Mouse (Mus musculus) heart, embryonic 15.5 days (tissue): ENCODE results near the gene Rpl21. TPM values are rescaled to one million over a fixed set of nuclear protein-coding genes. Genes with fewer than 3 reads are reported as not detected.

Experiments
- ATAC-seq: fragments of 200-750 bp; cut with Nextera tagmentation; replicated peaks from 2 replicates; pipeline ENCODE4 v1.8.0; 2017; ENCODE audit warnings: low read depth, moderate TSS enrichment; ENCODE audit not compliant: insufficient number of reproducible peaks, insufficient read depth, low FRiP score
- H3K27ac ChIP-seq: fragments of 300-500 bp; sonication (generic); 2 replicates; pipeline ENCODE4 v1.5.1; 2015; ENCODE audit warnings: mild to moderate bottlenecking, inconsistent platforms
- H3K27me3 ChIP-seq: fragments of 300-500 bp; sonication (generic); 2 replicates; pipeline ENCODE4 v1.6.1; 2015; ENCODE audit warnings: inconsistent platforms
- H3K36me3 ChIP-seq: fragments of 300-500 bp; sonication (generic); 2 replicates; pipeline ENCODE4 v1.6.1; 2015; ENCODE audit warnings: mild to moderate bottlenecking, inconsistent platforms
- H3K4me1 ChIP-seq: fragments of 300-500 bp; sonication (generic); replicated peaks from 2 replicates; pipeline ENCODE4 v1.6.1; 2015; ENCODE audit warnings: inconsistent platforms
- H3K4me2 ChIP-seq: fragments of 300-500 bp; sonication (generic); 2 replicates; pipeline ENCODE4 v1.6.1; 2015; ENCODE audit warnings: inconsistent platforms, mild to moderate bottlenecking, moderate library complexity
- H3K4me3 ChIP-seq: fragments of 300-500 bp; sonication (generic); 2 replicates; pipeline ENCODE4 v1.5.1; 2015; ENCODE audit warnings: mild to moderate bottlenecking, inconsistent platforms
- H3K9ac ChIP-seq: fragments of 300-500 bp; sonication (generic); 2 replicates; pipeline ENCODE4 v1.6.1; 2015; ENCODE audit warnings: mild to moderate bottlenecking, inconsistent platforms
- H3K9me3 ChIP-seq: fragments of 300-500 bp; sonication (generic); replicated peaks from 2 replicates; pipeline ENCODE4 v1.6.1; 2016; ENCODE audit warnings: inconsistent platforms
- WGBS: fragments of 180-500 bp; shearing (Covaris S2); methylation state at CpG from one replicate; pipeline ENCODE4 v1.1.7; 2015; ENCODE audit warnings: mixed read lengths; 5-methylcytosine and 5-hydroxymethylcytosine counted together
- polyA plus RNA-seq: library from polyadenylated mRNA; unstranded; fragments of >200 nt; fragmentation: Nextera tagmentation; extraction: Ambion mirVana; gene quantifications from 2 replicates; pipeline ENCODE4 v1.2.1, GENCODE M21; 2015

Rpl21 gene
- 288 and 325 TPM in 2 replicates for polyA plus RNA-seq

DNA sequence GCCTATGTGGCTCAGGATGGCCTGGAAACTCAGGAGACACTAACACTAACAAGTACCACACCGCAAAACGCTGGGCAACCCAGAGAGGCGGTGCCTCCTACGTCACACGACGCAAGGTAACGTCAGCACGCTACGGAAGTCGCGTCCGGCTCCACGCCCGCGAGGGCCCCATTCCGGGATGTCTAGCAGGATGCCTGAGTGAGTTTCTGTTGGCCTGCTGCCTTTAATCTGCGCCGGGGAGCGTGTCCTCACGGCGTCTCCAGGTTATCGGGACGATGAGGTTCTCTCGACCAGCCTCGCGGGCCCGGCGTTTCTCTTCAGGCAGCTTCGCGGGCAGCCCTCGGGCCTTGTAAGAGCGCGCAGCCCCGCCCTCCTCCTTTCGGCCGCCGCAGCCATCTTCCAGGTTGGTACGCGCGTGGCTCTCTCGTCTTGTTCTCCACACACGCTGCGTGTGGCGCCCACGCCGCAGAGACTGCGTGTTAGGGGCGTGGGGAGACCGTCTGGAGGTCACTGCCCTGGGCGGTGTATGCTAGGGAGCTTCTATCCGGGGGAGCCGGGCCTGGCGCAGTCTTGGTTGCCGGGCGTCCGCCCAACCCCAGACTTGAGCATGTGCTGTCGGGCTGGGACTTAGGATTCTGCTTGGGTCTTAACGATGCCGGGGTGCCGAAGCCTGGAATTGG lies at the start of gene Rpl21:
TSS of gene Rpl21 (plus strand) at position 122 of the 680 bp plus-strand sequence.
- under 1% methylated on average over 60 of the region's 60 CpGs for whole genome bisulfite sequencing
- peak within 1 kb of the TSS; percentile 92 for H3K9ac ChIP-seq
- H3K4me1 ChIP-seq, result peaks cover 19% of the 10 kb centered on the region
- H3K4me3 ChIP-seq, result peak within 1 kb of the TSS; percentile 76
- H3K9me3 ChIP-seq, result no peaks in the 10 kb centered on the region
- H3K27ac ChIP-seq, result peak within 1 kb of the TSS; percentile 87
- H3K27me3 ChIP-seq, result no peaks in the 10 kb centered on the region
- peaks cover 38% of the 10 kb centered on the region for H3K36me3 ChIP-seq
- ATAC-seq, result peak; percentile 96
- peak within 1 kb of the TSS; percentile 67 for H3K4me2 ChIP-seq

DNA sequence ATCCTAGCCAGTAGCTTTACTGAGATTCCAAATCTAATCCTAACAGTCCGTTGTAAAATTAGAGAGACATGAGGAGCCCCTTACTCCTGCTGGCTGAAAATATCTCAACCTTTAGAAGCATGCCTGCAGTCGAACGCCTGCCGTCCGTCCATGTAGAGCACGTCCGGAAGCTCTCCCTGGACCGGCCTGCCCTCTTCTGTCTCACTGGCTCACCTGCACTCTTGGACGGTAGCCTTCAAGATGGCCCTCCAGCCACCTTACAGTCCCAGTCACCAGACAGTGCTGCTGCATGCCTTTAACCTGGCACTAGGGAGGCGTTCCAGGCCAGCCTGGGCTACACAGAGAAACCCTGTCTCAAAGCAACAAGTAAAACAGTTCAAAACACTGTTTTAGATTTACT lies 49.4 kb upstream of the Rpl21 start:
- Histone ChIP-seq H3K27ac (no peak overlapping the region), H3K27me3 (no peaks in the 10 kb centered on the region), H3K4me3 (no peak overlapping the region), H3K4me2 (no peak overlapping the region), H3K9ac (no peak overlapping the region), H3K9me3 (no peaks in the 10 kb centered on the region), H3K4me1 (peaks cover 17% of the 10 kb centered on the region), H3K36me3 (no peaks in the 10 kb centered on the region)
- WGBS, result 73% methylated on average over 10 of the region's 10 CpGs
- no peak for ATAC-seq

DNA sequence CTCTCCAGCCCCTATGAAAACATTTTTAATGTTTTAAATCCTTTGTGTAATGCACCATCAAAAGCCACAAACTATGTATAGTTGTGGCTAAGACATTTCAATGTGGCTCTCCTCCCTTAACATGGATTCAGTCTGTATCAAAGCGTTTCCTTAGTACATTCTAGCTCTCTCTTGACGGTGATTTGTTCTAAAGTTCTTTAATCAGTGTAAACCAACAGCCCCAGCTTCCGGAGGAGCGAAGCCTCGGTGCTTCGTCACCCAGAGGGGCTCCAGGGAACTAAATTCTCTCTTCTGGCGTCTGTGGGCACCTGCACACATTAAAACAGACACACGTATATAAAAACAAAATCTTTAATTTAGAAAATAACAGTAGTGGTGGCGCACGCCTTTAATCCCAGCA lies 48.8 kb upstream of the Rpl21 start:
- Histone ChIP-seq H3K36me3 (no peaks in the 10 kb centered on the region), H3K4me2 (no peak overlapping the region), H3K4me1 (peaks cover 17% of the 10 kb centered on the region), H3K9ac (no peak overlapping the region), H3K4me3 (no peak overlapping the region), H3K27ac (no peak overlapping the region), H3K9me3 (no peaks in the 10 kb centered on the region), H3K27me3 (no peaks in the 10 kb centered on the region)
- 93% methylated on average over 10 of the region's 10 CpGs for WGBS
- ATAC-seq, result no peak

DNA sequence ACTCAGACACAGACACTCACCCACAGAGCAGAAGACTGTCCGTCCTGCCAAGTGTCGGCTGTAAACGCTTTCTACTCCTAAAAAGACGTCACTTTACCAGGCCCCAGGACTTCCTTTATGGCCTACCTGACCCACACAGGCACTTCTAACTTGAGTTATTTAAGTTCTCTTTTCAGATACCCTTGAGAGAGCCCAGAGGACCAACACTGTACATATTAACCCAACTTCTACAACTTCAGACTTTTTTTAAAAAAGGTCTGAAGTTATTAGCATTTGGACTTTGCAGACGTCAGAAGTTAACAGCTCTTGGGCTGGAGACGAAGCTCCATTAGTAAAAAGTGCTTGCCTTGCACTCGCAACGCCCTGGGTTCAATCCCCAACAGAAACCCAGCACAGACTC lies 46.6 kb upstream of the Rpl21 start:
- 73% methylated on average over 8 of the region's 8 CpGs for WGBS
- no peak overlapping the region for H3K27ac ChIP-seq
- no peak overlapping the region for H3K9ac ChIP-seq
- no peak for ATAC-seq
- H3K4me2 ChIP-seq, result no peak overlapping the region
- H3K4me3 ChIP-seq, result no peak overlapping the region
- H3K27me3 ChIP-seq, result no peaks in the 10 kb centered on the region
- no peaks in the 10 kb centered on the region for H3K9me3 ChIP-seq
- H3K36me3 ChIP-seq, result no peaks in the 10 kb centered on the region
- H3K4me1 ChIP-seq, result peaks cover 16% of the 10 kb centered on the region

DNA sequence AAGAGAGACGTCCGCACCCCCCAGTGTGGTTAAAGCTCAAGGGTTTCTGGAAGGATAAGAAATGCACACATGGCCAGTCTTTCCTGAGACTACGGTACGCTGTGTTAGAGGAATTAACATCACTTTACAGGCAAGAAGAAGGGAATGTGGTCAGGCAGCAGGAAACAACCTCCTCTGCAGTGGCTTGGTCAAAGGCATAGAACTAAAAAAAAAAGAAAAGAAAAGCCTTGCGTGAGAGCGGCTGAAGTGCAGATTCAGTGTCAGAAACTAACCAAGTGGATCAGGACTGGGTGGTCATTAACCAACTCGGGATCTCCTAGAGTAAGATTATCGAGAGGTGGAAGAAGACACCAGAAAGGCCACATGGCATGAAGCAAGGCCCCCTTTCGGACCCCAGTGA lies 43.3 kb upstream of the Rpl21 start:
- Histone ChIP-seq H3K27ac (no peak overlapping the region), H3K27me3 (no peaks in the 10 kb centered on the region), H3K9ac (no peak overlapping the region), H3K4me1 (peaks cover 29% of the 10 kb centered on the region), H3K4me3 (no peak overlapping the region), H3K36me3 (no peaks in the 10 kb centered on the region), H3K4me2 (no peak overlapping the region), H3K9me3 (no peaks in the 10 kb centered on the region)
- ATAC-seq, result no peak
- WGBS, result 79% methylated on average over 9 of the region's 9 CpGs

DNA sequence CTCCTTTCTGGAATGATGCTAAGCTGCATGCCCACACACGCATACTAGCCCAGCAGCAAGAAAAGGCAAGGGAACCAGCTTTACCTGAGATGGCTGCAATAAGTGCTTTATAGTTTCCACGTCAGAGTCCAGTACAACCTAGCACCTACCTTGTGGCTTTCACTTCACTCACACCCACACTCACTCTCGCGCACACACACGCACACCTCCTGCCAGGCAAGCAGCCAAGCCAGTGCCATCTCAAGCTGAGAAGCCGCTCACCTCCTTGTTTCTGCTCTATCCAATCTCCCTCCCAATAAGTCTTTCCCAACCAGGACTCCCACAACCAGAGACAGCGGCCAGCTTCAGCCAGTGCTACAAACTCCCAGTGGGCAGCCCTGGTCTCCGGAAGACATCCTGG lies 41.7 kb upstream of the Rpl21 start:
- H3K27ac ChIP-seq, result no peak overlapping the region
- no peaks in the 10 kb centered on the region for H3K27me3 ChIP-seq
- H3K36me3 ChIP-seq, result no peaks in the 10 kb centered on the region
- no peaks in the 10 kb centered on the region for H3K9me3 ChIP-seq
- H3K9ac ChIP-seq, result no peak overlapping the region
- peaks cover 29% of the 10 kb centered on the region for H3K4me1 ChIP-seq
- ATAC-seq, result no peak
- H3K4me3 ChIP-seq, result no peak overlapping the region
- H3K4me2 ChIP-seq, result no peak overlapping the region
- WGBS, result 67% methylated on average over 8 of the region's 8 CpGs

DNA sequence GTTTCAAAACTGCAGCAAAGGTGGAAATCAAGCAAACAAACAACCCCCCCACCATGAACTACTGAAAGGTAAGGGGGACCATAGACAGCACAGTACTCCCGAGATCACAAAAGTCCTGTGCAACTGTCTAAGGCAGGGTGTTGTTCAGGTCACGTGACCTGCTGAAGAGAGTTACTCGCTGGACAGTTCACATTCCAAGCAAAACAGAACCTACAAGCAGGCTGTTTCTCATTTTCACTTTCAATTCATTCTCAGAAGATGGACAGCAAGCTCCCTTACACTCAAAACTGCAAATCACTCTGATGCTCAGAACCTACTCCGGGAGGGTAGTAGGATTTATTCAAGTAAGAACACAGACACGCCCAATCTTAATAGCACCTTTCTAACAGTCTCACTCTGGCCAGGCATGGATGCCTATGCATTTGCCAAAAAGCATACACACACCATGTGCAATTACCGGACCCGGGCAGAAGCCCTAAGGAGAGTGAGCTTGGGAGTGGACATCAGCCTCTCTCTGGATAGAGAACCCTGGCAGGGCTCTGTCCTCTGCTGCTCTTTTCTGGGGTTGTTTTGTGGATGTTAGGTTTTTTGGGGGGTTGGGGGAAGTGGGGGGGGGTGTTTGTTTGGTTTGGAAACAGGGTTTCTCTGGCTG lies 40.4 kb upstream of the Rpl21 start:
- 60% methylated on average over 7 of the region's 7 CpGs for WGBS
- H3K27ac ChIP-seq, result no peak overlapping the region
- no peaks in the 10 kb centered on the region for H3K27me3 ChIP-seq
- H3K36me3 ChIP-seq, result no peaks in the 10 kb centered on the region
- ATAC-seq, result no peak
- no peaks in the 10 kb centered on the region for H3K9me3 ChIP-seq
- H3K4me1 ChIP-seq, result peaks cover 29% of the 10 kb centered on the region
- H3K9ac ChIP-seq, result no peak overlapping the region
- no peak overlapping the region for H3K4me3 ChIP-seq
- H3K4me2 ChIP-seq, result peak overlapping the region; percentile 71; the same call in 1 of the 2 replicates

DNA sequence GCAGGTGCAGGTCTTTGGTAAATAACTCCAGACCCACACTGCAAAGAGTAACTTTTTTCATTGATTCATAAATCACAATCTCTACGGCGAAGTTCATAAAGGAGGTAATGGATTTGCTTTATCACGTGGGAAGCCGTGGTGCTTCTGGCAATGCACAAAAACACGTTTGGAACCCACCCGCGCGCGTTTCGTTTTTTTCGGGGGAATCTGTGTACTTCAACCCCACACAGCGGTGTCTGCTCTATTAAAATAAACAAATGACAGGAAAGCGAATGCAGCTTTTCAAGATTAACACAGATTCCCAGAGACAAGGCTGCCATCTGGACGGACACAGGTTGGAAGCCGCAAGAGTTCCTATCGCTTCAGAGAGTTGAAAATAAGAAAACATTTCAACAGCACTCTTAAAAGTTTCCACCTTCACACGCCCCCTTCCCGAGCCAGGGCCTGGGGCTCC lies 39.0 kb upstream of the Rpl21 start:
- WGBS, result 5% methylated on average over 18 of the region's 18 CpGs
- no peak for ATAC-seq
- Histone ChIP-seq H3K9ac (peak overlapping the region; percentile 95), H3K4me3 (peak overlapping the region; percentile 97), H3K4me2 (peak overlapping the region; percentile 71), H3K27ac (peak overlapping the region; percentile 92), H3K27me3 (no peaks in the 10 kb centered on the region), H3K9me3 (no peaks in the 10 kb centered on the region), H3K4me1 (peaks cover 29% of the 10 kb centered on the region), H3K36me3 (no peaks in the 10 kb centered on the region)

DNA sequence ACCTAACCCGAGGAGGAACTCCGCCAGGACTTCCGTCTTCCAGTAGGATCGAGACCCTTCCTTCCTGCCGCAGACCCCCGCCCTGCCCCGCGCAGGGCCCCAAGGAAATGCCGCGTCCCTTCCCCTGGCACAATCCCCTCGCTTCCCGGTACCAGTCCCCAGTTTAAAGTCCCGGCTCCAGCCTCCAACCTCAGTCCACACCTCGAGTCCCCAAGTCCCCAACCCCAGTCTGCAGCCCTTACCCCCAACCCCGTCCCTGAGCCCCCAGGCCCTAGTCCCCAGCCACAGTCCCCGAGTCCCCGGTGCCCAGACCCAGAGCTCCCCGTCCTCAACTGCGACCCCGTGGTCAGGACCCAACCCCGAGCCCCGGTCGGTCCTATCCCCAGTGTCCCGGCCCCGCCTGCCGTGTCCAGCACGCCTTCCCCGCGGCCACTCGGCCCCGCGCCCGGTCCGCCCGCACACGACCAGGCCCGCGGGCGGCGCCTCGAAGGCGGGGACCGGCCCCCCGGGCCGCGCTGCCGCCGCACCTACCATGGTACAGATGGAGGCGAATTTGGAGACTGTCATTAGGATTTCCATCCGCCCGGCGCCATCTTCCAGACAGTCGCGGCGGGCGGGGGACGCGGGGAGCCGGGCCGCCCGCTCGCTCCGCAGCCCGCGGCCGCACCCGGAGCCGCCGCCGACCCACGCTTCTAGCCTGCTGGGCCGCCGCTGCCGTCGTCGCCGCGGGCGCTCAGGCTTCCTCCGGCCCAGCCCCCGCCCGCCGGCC lies 38.4 kb upstream of the Rpl21 start:
- ATAC-seq, result peak; percentile 45
- H3K36me3 ChIP-seq, result no peaks in the 10 kb centered on the region
- peak overlapping the region; percentile 97 for H3K4me3 ChIP-seq
- peaks cover 29% of the 10 kb centered on the region for H3K4me1 ChIP-seq
- no peaks in the 10 kb centered on the region for H3K9me3 ChIP-seq
- H3K9ac ChIP-seq, result peak overlapping the region; percentile 95
- WGBS, result under 1% methylated on average over 83 of the region's 83 CpGs
- H3K27me3 ChIP-seq, result no peaks in the 10 kb centered on the region
- H3K4me2 ChIP-seq, result peak overlapping the region; percentile 71
- peak overlapping the region; percentile 92 for H3K27ac ChIP-seq

DNA sequence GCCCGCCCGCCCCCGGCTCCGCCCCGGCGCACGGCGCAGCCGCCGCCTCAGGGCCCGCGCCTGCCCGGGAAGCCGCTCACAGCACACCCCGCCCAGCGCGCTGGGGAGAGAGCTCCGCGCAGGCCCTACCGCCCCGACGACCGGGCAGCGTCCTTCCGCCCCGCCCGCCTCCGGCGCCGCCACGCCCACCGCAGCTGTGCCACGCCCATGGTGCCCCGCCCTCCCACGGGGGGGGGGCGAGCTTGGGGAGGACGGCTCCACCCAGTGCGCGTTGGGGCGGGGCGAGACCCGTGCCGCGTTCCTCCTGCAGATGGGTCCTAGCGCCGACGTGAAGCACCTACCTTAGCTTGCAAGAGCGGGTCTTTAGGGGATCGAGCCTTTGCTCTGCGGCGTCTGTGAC lies 37.8 kb upstream of the Rpl21 start, which contains the start of gene Usp12:
TSS of gene Usp12 (minus strand) at position 154 of the 400 bp plus-strand sequence.
- peak within 1 kb of the TSS; percentile 71 for H3K4me2 ChIP-seq
- peaks cover 29% of the 10 kb centered on the region for H3K4me1 ChIP-seq
- under 1% methylated on average over 29 of the region's 51 CpGs for WGBS
- peak within 1 kb of the TSS; percentile 95 for H3K9ac ChIP-seq
- peak within 1 kb of the TSS; percentile 97 for H3K4me3 ChIP-seq
- no peaks in the 10 kb centered on the region for H3K9me3 ChIP-seq
- no peaks in the 10 kb centered on the region for H3K36me3 ChIP-seq
- peak within 1 kb of the TSS; percentile 92 for H3K27ac ChIP-seq
- peak; percentile 98 for ATAC-seq
- H3K27me3 ChIP-seq, result no peaks in the 10 kb centered on the region

DNA sequence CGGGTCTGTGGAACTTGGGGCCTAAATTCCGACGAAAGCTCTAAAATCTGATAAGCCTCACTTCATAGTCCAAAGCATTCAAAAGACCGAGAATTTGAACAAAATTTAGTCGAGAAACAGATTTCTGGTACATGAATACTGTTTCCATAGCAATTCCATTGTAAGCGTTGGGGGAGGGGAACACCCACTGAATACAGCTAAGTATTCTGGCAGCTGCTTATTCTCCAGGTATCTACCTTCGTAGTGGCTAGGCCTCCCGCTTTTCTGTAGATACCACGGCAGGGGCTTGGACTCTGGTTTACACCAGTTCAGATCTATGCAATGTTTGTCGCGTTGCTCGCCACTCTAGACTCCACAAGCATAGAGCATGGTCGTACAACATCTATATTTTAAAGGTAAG lies 37.0 kb upstream of the Rpl21 start:
- H3K27ac ChIP-seq, result no peak overlapping the region
- 74% methylated on average over 13 of the region's 13 CpGs for WGBS
- H3K4me2 ChIP-seq, result no peak overlapping the region
- no peak overlapping the region for H3K9ac ChIP-seq
- no peaks in the 10 kb centered on the region for H3K36me3 ChIP-seq
- H3K4me3 ChIP-seq, result no peak overlapping the region
- H3K9me3 ChIP-seq, result no peaks in the 10 kb centered on the region
- peaks cover 28% of the 10 kb centered on the region for H3K4me1 ChIP-seq
- H3K27me3 ChIP-seq, result no peaks in the 10 kb centered on the region
- no peak for ATAC-seq
